Mouse (Mus musculus): ENCODE measurements at regions not wholly inside any gene's neighbourhood (a gene's known extent, or its start where the extent isn't known, plus 50 kb on each side); places are given as distances from the start of the nearest gene placed in this dataset.

- no peak for DNase-seq (ENCODE audit: low read depth)
Measured at GRCm38 (mm10) chr15:96124397-96124796, 162.9 kb upstream of the Arid2 start.

- no peak for DNase-seq (ENCODE audit: low read depth)
Measured at GRCm38 (mm10) chr15:96129699-96130098, 157.6 kb upstream of the Arid2 start.

DNA sequence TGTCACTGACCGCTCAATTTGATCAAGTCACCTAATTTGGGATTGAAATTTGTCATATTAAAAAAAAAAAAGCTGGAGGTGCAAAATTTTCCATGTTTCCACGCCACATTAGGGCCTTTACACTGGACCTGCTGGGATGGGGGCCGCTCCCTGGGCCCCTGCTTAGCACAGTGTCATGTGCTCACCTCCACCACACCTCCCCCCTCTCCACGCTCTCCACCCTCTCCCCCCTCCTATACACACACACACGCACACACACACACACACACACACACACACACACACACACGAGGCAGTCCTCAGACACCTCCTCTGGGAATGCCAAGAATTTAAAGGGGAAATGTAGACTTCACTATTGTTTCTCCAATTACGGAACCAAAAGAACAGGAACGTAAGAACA, 156.8 kb upstream of the Arid2 start:
- no peak for DNase-seq (ENCODE audit: low read depth)

DNA sequence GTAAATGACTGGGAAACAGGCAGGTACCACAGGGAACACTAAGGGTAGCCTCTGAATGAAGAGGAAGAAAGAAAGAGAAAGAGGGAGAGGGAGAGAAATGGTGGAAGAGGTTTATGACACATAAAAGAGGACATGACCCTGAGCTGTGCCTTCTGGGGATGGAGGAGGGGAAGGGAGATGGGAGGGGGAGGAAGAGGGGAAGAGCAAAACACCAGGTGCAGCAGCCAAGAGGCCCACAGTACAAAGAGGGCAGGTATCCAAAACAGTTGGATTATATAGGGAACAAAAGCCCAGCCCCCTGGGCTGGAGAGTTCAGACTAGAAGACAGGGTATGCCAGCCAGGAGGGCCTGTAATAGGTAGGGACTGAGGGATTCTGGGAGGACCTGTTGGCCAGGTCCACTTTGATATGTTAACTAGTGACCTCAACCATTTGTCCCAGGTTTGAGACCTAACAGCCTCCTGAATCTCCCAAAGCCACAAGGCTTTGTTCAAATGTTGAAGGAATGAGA, 155.7 kb upstream of the Arid2 start:
- DNase-seq (ENCODE audit: low read depth): no peak

GRCm38 (mm10) chr15:96132636-96133035, 154.7 kb upstream of the Arid2 start:
- no peak for DNase-seq (ENCODE audit: low read depth)

- no peak for DNase-seq (ENCODE audit: low read depth)
Measured at GRCm38 (mm10) chr15:96135250-96135731, 152.0 kb upstream of the Arid2 start.

GRCm38 (mm10) chr15:96135816-96136215, 151.5 kb upstream of the Arid2 start:
- no peak for DNase-seq (ENCODE audit: low read depth)

- DNase-seq (ENCODE audit: low read depth): no peak
Measured at GRCm38 (mm10) chr15:96137534-96137933, 149.8 kb upstream of the Arid2 start.

DNA sequence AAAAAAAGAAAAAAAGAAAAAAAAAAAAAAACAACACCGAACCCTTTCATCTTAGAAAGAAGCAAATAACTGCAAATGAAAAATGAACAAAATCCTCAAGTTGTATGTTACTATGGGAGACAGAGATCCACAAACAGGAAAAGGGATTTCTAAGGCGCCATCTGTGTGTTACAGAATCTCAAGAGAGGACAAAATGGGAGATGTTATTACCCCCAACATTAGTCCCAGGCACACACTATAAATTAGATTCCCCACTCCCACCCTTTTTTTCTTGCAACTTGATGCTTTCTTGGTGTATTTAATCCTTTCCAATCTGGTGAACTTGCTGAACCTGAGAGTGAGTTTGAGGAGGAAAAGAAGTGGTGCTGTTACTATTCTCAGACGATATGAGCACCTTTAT, 149.4 kb upstream of the Arid2 start:
- DNase-seq (ENCODE audit: low read depth): no peak

- DNase-seq (ENCODE audit: low read depth): no peak
Measured at GRCm38 (mm10) chr15:96153489-96153888, 133.8 kb upstream of the Arid2 start.

GRCm38 (mm10) chr15:96158321-96158720, 129.0 kb upstream of the Arid2 start:
- no peak for DNase-seq (ENCODE audit: low read depth)

- no peak for DNase-seq (ENCODE audit: low read depth)
Measured at GRCm38 (mm10) chr15:96164771-96165431, 122.4 kb upstream of the Arid2 start.

- no peak for DNase-seq (ENCODE audit: low read depth)
Measured at GRCm38 (mm10) chr15:96167256-96167655, 120.1 kb upstream of the Arid2 start.

- DNase-seq (ENCODE audit: low read depth): no peak
Measured at GRCm38 (mm10) chr15:96169726-96170467, 117.4 kb upstream of the Arid2 start.

DNA sequence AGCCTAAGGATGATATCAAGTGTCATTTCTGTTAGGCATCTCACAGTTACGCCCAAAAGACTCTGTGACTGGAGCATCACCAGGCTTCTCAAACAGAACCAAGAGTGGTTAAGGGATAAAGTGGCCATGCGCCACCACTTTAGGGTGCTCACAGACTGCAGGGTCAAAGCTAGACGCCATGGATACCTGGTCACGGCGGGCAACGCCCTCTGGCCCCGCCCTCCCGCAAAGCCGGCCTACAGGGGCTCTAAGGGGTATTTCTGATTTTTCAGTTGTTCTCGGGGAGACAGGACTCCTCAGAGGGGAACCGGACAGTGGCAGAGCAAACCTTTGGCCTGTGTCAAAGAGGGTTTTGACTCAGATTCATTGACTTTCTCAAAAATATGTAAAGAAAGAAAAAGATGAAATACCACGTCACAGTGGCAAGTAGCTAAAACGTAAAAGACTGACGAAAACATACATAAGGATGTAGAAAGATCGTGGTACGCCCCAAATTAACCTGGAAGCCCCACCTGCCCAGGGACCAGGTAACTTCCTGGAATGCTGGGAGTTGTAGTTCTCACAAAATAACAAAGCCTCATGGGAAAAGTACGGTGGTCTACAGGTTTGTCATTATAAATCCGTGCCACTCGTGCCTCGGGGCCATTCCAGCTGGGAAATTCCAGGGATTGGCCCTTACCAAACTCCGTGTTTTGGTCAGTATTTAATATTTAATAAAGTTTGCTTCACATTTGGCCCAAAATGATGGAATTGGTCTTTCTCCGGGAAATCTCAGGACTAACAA, 116.1 kb upstream of the Arid2 start:
- DNase-seq (ENCODE audit: low read depth): no peak

GRCm38 (mm10) chr15:96177911-96178310, 109.4 kb upstream of the Arid2 start:
- no peak for DNase-seq (ENCODE audit: low read depth)

DNA sequence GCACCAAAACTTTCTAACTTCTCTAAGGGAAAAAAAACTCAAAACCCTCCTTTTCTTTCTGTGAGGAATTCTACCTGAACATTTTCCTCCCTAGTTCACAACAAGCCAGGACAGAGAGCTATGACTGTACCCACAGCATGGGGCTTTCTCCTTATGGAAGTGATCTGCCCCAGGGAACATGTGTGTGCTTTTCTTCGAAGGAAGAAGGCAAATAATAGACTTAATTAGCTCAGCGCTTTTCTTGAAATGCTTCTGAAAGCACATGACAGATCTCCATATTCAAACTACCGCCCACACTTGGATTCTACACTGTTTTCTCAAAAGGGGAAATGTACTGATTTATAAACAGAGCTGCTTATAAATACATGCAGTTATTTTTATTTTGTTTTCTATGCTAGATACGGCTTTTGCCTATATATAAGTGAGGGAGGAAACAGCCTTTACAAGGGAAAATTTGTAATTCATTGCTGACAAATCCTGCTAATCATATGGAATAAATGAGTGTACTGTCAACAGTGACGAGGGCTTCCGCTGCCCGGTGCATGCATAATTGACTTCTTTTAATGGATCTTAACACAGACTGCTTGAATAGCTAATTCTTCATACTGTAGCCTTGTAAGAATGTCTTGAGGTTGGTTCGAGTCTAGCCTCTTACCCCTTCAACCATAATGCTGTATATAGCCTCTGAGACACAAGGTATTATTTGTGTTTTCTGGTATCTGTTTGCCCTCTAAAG, 108.8 kb upstream of the Arid2 start:
- DNase-seq (ENCODE audit: low read depth): no peak

GRCm38 (mm10) chr15:96179511-96179910, 107.8 kb upstream of the Arid2 start:
- no peak for DNase-seq (ENCODE audit: low read depth)

GRCm38 (mm10) chr15:96180036-96180435, 107.3 kb upstream of the Arid2 start:
- DNase-seq (ENCODE audit: low read depth): no peak

DNA sequence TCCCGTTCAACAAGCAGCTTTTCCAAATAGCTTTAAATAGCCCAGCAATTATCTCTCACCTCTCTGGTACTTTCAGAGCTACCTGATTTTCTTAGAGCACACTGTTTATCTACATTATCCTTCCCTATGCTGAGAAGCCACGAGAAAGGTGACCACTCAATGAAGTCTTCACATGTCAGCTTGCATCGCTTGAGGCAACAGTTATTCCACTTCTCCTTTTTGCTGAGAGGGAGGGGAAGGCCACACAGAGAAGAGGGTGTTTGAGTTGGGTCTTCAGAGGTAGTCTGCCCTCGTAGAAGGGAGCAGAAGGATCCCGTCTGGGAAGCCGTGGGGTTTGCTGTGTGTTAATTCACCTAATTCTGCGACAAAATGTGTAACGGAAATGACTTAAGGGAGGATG, 106.3 kb upstream of the Arid2 start:
- DNase-seq (ENCODE audit: low read depth): no peak

- no peak for DNase-seq (ENCODE audit: low read depth)
Measured at GRCm38 (mm10) chr15:96182313-96182712, 105.0 kb upstream of the Arid2 start.

- no peak for DNase-seq (ENCODE audit: low read depth)
Measured at GRCm38 (mm10) chr15:96183069-96183468, 104.2 kb upstream of the Arid2 start.
